Mouse (Mus musculus) neural tube, embryonic 14.5 days (tissue): ENCODE measurements at regions not wholly inside any gene's neighbourhood (a gene's known extent, or its start where the extent isn't known, plus 50 kb on each side); places are given as distances from the start of the nearest gene placed in this dataset.

Experiments used
- ATAC-seq: fragments of 200-750 bp; cut with Nextera tagmentation; 2 replicates; pipeline ENCODE4 v1.8.0; 2017; ENCODE audit warnings: low read depth, mild to moderate bottlenecking, moderate TSS enrichment, moderate library complexity
- H3K27ac ChIP-seq: fragments of 300-500 bp; sonication (generic); 2 replicates; pipeline ENCODE4 v1.5.1; 2014; ENCODE audit warnings: low read depth, mild to moderate bottlenecking, control low read depth, low read length, moderate library complexity, mixed read lengths
- H3K27me3 ChIP-seq: fragments of 300-500 bp; sonication (generic); 2 replicates; pipeline ENCODE4 v1.6.1; 2014; ENCODE audit warnings: low read length; ENCODE audit not compliant: control insufficient read depth, insufficient read depth
- H3K36me3 ChIP-seq: fragments of 300-500 bp; sonication (generic); 2 replicates; pipeline ENCODE4 v1.6.1; 2014; ENCODE audit warnings: low read length, mixed read lengths; ENCODE audit not compliant: control insufficient read depth, insufficient read depth
- H3K4me1 ChIP-seq: fragments of 300-500 bp; sonication (generic); 2 replicates; pipeline ENCODE4 v1.6.1; 2014; ENCODE audit warnings: low read length; ENCODE audit not compliant: control insufficient read depth, insufficient read depth
- H3K4me2 ChIP-seq: fragments of 300-500 bp; sonication (generic); 2 replicates; pipeline ENCODE4 v1.6.1; 2014; ENCODE audit warnings: mild to moderate bottlenecking, low read depth, low read length, control low read depth
- H3K4me3 ChIP-seq: fragments of 300-500 bp; sonication (generic); 2 replicates; pipeline ENCODE4 v1.5.1; 2014; ENCODE audit warnings: low read depth, low read length, control low read depth, mixed read lengths
- H3K9ac ChIP-seq: fragments of 300-500 bp; sonication (generic); replicated peaks from 2 replicates; pipeline ENCODE4 v1.6.1; 2014; ENCODE audit warnings: low read depth, mild to moderate bottlenecking, control low read depth, low read length, mixed read lengths
- H3K9me3 ChIP-seq: fragments of 300-500 bp; sonication (generic); 2 replicates; pipeline ENCODE4 v1.6.1; 2016; ENCODE audit warnings: low read length; ENCODE audit not compliant: control insufficient read depth
- WGBS: fragments of 180-500 bp; shearing (Covaris S2); extraction: QIAGEN DNeasy Blood & Tissue Kit; methylation state at CpG from one replicate; pipeline ENCODE4 v1.1.7; 2014; 5-methylcytosine and 5-hydroxymethylcytosine counted together

GRCm38 (mm10) chr3:49096118-49096517, 661.0 kb downstream of the Pcdh18 start:
- no peak for ATAC-seq
- Histone ChIP-seq H3K9ac (no peak overlapping the region), H3K36me3 (no peaks in the 10 kb centered on the region), H3K9me3 (no peaks in the 10 kb centered on the region), H3K4me3 (no peak overlapping the region), H3K4me2 (no peak overlapping the region), H3K27ac (no peak overlapping the region), H3K27me3 (no peaks in the 10 kb centered on the region), H3K4me1 (0 out of 2 replicates have a peak, but pooled peaks cover 5% of the 10 kb centered on the region)
- 36% methylated on average over 4 of the region's 4 CpGs for WGBS

- no peak overlapping the region for H3K4me3 ChIP-seq
- no peaks in the 10 kb centered on the region for H3K36me3 ChIP-seq
- peak; percentile 89 for ATAC-seq
- H3K4me1 ChIP-seq = 0 out of 2 replicates have a peak, but pooled peaks cover 5% of the 10 kb centered on the region
- H3K4me2 ChIP-seq = no peak overlapping the region
- H3K9ac ChIP-seq = 0 out of 2 replicates have a peak overlapping the region, but pooled peaks have one; percentile 17
- no peak overlapping the region for H3K27ac ChIP-seq
- H3K27me3 ChIP-seq = no peaks in the 10 kb centered on the region
- no peaks in the 10 kb centered on the region for H3K9me3 ChIP-seq
- WGBS = 27% methylated on average over 11 of the region's 11 CpGs
Observed at GRCm38 (mm10) chr3:49093818-49094680, 663.1 kb downstream of the Pcdh18 start.

GRCm38 (mm10) chr3:49068801-49069200, 688.3 kb downstream of the Pcdh18 start:
- Histone ChIP-seq H3K9ac (no peak overlapping the region), H3K4me1 (no peaks in the 10 kb centered on the region), H3K9me3 (no peaks in the 10 kb centered on the region), H3K27ac (no peak overlapping the region), H3K4me3 (no peak overlapping the region), H3K36me3 (no peaks in the 10 kb centered on the region), H3K4me2 (no peak overlapping the region), H3K27me3 (no peaks in the 10 kb centered on the region)
- ATAC-seq = no peak

GRCm38 (mm10) chr3:49062081-49062480, 695.0 kb downstream of the Pcdh18 start:
- Histone ChIP-seq H3K27ac (no peak overlapping the region), H3K4me1 (no peaks in the 10 kb centered on the region), H3K9me3 (no peaks in the 10 kb centered on the region), H3K27me3 (no peaks in the 10 kb centered on the region), H3K4me3 (no peak overlapping the region), H3K36me3 (no peaks in the 10 kb centered on the region), H3K4me2 (no peak overlapping the region), H3K9ac (no peak overlapping the region)
- no peak for ATAC-seq
- WGBS = 81% methylated on average over 9 of the region's 9 CpGs

- WGBS = 36% methylated on average over 5 of the region's 5 CpGs
- peak; percentile 82; the same call in 1 of the 2 replicates for ATAC-seq
Observed at GRCm38 (mm10) chr3:49032981-49033380, 724.1 kb downstream of the Pcdh18 start.

GRCm38 (mm10) chr3:49009211-49009967, 747.7 kb downstream of the Pcdh18 start:
- 82% methylated on average over 6 of the region's 6 CpGs for WGBS
- H3K4me2 ChIP-seq = no peak overlapping the region
- no peak overlapping the region for H3K27ac ChIP-seq
- H3K9ac ChIP-seq = no peak overlapping the region
- no peaks in the 10 kb centered on the region for H3K27me3 ChIP-seq
- no peaks in the 10 kb centered on the region for H3K9me3 ChIP-seq
- ATAC-seq = no peak
- H3K4me1 ChIP-seq = no peaks in the 10 kb centered on the region
- no peaks in the 10 kb centered on the region for H3K36me3 ChIP-seq
- H3K4me3 ChIP-seq = no peak overlapping the region

More at GRCm38 (mm10) chr3:49032981-49033380, 724.1 kb downstream of the Pcdh18 start:
- Histone ChIP-seq H3K9ac (no peak overlapping the region), H3K9me3 (no peaks in the 10 kb centered on the region), H3K4me1 (no peaks in the 10 kb centered on the region), H3K4me3 (no peak overlapping the region), H3K27ac (no peak overlapping the region), H3K36me3 (no peaks in the 10 kb centered on the region), H3K4me2 (no peak overlapping the region), H3K27me3 (no peaks in the 10 kb centered on the region)
